Mouse (Mus musculus) lung, postnatal 0 days (tissue): ENCODE results near the gene Aco2.

Experiments used
- CTCF ChIP-seq: IDR thresholded peaks from 2 replicates; pipeline ENCODE4 v1.5.1; 2016; ENCODE audit warnings: antibody characterized with exemption, mild to moderate bottlenecking
- EP300 ChIP-seq: IDR thresholded peaks from 2 replicates; pipeline ENCODE4 v1.6.1; 2016; ENCODE audit warnings: antibody characterized with exemption, mild to moderate bottlenecking, control low read depth

GRCm38 (mm10) chr15:81897607-81898285 lies 25.6 kb downstream of the Aco2 start:
- TF ChIP-seq CTCF, result no peak
- no peak for TF ChIP-seq EP300
